Mouse (Mus musculus) embryo, embryonic 11.5 days (tissue): ENCODE measurements at regions not wholly inside any gene's neighbourhood (a gene's known extent, or its start where the extent isn't known, plus 50 kb on each side); places are given as distances from the start of the nearest gene placed in this dataset.

Experiments
- DNase-seq: peaks from one replicate; pipeline ENCODE4 v3.0.0-alpha.2; 2012; ENCODE audit warnings: low read depth, low spot score

DNA sequence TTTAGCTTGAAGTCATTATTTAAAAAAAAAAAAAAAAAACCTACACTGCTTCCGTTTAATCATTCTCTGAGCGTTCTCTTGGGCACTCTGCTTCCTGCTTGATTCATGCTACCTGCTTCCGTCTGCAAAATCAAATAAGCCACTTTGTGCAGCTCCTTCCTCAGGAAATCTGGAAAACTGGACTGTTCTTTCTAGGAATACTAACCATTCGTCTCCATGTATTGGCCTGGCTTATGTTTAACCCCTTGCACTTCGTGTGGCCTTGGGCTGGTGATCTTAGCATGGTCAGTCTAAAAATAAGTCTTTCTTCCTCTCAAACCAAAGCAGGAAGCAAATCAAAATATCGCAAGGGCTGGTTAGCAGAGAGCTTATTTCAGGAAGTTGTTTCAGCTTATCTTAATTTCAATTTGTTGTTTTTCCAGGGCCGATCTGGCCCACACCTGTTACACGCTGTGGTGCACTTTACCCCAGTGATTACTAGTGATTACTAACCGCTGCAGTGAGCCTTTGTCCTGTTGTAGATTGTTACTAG, 68.5 kb upstream of the Lcorl start:
- DNase-seq = no peak

DNA sequence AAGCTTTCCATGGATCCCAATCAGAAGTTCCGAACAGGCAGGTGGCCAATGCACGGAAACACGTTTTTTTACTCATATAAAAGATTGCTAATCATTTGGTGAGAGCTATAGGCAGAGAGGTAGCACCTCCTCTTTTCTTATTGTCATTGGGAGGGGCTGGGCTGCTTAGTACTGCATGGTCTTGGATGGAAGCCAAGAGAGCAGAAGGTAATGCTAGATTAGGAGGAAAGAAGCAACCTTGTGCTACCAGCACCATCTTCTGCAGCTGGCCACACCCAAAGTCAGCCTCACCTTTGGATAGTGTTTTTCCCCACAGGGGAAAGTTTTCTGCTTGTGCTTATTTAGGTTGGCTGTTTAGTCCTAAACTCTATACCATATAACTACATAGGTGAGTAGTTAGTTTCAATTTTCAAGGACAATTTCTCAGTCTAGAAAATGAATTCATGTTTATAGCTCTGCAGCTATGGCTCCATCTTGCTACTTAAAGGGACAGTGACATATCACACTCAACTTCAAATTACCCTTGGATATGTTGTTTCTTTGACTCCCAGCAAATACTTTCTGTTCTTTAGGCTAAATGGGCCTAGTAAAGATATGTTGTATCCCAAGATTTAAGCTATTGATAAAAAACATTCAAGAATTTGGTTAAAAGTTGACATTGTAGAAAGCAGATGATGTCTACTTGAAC, 66.6 kb upstream of the Lcorl start:
- DNase-seq = no peak
